Mouse (Mus musculus): ENCODE data around the gene Cldn7. TPM values are rescaled to one million over a fixed set of nuclear protein-coding genes. Genes with fewer than 3 reads are reported as not detected.

Cldn7 gene
- total RNA-seq (2023) = not detected

GRCm38 (mm10) chr11:69964650-69965270 is at the start of gene Cldn7:
TSS of gene Cldn7 (plus strand) at chr11:69964779.

GRCm38 (mm10) chr11:69921114-69922011 is 43.2 kb upstream of the Cldn7 start, which contains the start of gene Eif5a:
TSS of gene Eif5a (minus strand) at chr11:69921958.

GRCm38 (mm10) chr11:69935137-69935879 is 29.3 kb upstream of the Cldn7 start, which contains the start of gene Ybx2:
TSS of gene Ybx2 (plus strand) at chr11:69935796.

GRCm38 (mm10) chr11:69948066-69948762 is 16.4 kb upstream of the Cldn7 start, which contains the start of gene Slc2a4:
TSS of gene Slc2a4 (minus strand) at chr11:69948188.

GRCm38 (mm10) chr11:69981141-69981762 is 16.7 kb downstream of the Cldn7 start, which contains the start of gene Ctdnep1:
TSS of gene Ctdnep1 (plus strand) at chr11:69981156.

GRCm38 (mm10) chr11:69982225-69982624 is 17.6 kb downstream of the Cldn7 start, which contains the start of gene Elp5:
TSS of gene Elp5 (minus strand) at chr11:69982517.

GRCm38 (mm10) chr11:69990850-69991691 is 26.5 kb downstream of the Cldn7 start, which contains the start of gene Gabarap:
TSS of gene Gabarap (plus strand) at chr11:69991143.

DNA sequence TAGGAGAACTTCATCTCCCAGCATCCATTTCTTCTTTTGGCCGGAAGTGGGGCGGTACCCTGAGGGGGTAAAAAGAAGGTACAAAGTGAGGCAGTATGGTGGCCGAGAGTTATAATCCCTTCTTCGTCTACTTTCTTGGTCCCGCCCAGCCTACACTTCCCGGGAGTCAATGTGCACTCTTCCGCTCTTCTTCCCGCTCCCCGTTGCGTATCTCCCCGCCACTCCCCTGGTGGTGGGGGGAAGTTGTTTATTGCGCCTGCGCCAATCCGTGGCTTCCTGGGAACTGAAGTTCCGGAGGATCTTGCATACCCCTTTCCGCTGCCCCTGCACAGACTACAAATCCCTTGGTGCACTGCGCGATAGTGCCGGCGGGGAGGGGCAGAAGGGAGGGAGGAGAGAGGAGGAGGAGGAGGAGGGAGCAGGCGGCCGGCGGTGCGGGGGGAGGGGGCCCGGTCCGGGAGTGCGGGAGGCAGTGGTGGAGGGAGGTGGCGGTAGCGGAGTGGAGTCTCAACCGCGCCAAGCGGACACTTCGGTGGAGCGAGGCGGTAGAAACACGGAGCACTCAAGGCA is 30.9 kb downstream of the Cldn7 start, which contains the start of gene Phf23:
Gene Phf23, plus strand, starts transcription at position 387 of the 570 bp plus-strand sequence.

GRCm38 (mm10) chr11:70000396-70000898 is 35.9 kb downstream of the Cldn7 start, which contains the start of gene Dvl2:
TSS of gene Dvl2 (plus strand) at chr11:70000595.

GRCm38 (mm10) chr11:70014880-70015558 is 50.4 kb downstream of the Cldn7 start, which contains the start of gene Acadvl:
TSS of gene Acadvl (minus strand) at chr11:70015411.

GRCm38 (mm10) chr11:70016669-70017068 is 52.1 kb downstream of the Cldn7 start, which contains the start of gene Dlg4:
TSS of gene Dlg4 (plus strand) at chr11:70016942.

Other genes with a start within 250 kb of the Cldn7 start
- gene Polr2a, start 206.1 kb upstream of the Cldn7 start, total RNA-seq (2023) = 100 to 1,000 TPM; 156 to 172 TPM
- gene Slc35g3, start 202.8 kb upstream of the Cldn7 start, total RNA-seq (2023) = not detected
- gene Zbtb4, start 198.9 kb upstream of the Cldn7 start, total RNA-seq (2023) = 10 to 100 TPM; 46.9 to 48.0 TPM
- gene Chrnb1, start 168.8 kb upstream of the Cldn7 start, total RNA-seq (2023) = 1 to 10 TPM; 3.7 to 4.6 TPM
- gene Fgf11, start 162.9 kb upstream of the Cldn7 start, total RNA-seq (2023) = not detected
- gene Tmem102, start 159.2 kb upstream of the Cldn7 start, total RNA-seq (2023) = not detected
- not detected for gene Gm39566, start 149.5 kb upstream of the Cldn7 start, total RNA-seq (2023)
- not detected for gene Spem2, start 146.3 kb upstream of the Cldn7 start, total RNA-seq (2023)
- not detected for gene Spem1, start 142.6 kb upstream of the Cldn7 start, total RNA-seq (2023)
- 1 to 10 TPM in 1 of 2 experiments, under 1 TPM in 1; 0.95 to 1.3 TPM for gene Nlgn2, start 127.0 kb upstream of the Cldn7 start, total RNA-seq (2023)
- 10 to 100 TPM; 18.6 to 19.6 TPM for gene Tmem256, start 126.3 kb upstream of the Cldn7 start, total RNA-seq (2023)
- 10 to 100 TPM; 13.7 to 17.8 TPM for gene Plscr3, start 118.4 kb upstream of the Cldn7 start, total RNA-seq (2023)
- not detected for gene Tnk1, start 106.0 kb upstream of the Cldn7 start, total RNA-seq (2023)
- not detected for gene Tmem95, start 86.8 kb upstream of the Cldn7 start, total RNA-seq (2023)
- gene Kctd11, start 83.4 kb upstream of the Cldn7 start, total RNA-seq (2023) = 1 to 10 TPM; 1.5 to 2.1 TPM
- 100 to 1,000 TPM; 462 TPM for gene Acap1, start 69.2 kb upstream of the Cldn7 start, total RNA-seq (2023)
- 1 to 10 TPM; 3.5 to 3.6 TPM for gene 2810408A11Rik, start 63.8 kb upstream of the Cldn7 start, total RNA-seq (2023)
- 10 to 100 TPM; 64.4 to 66.0 TPM for gene Neurl4, start 63.7 kb upstream of the Cldn7 start, total RNA-seq (2023)
- gene Gps2, start 50.9 kb upstream of the Cldn7 start, total RNA-seq (2023) = 100 to 1,000 TPM; 132 to 133 TPM
- 100 to 1,000 TPM; 389 to 417 TPM for gene Eif5a, start 42.8 kb upstream of the Cldn7 start, total RNA-seq (2023)
- not detected for gene Ybx2, start 29.0 kb upstream of the Cldn7 start, total RNA-seq (2023)
- not detected for gene Slc2a4, start 16.6 kb upstream of the Cldn7 start, total RNA-seq (2023)
- 100 to 1,000 TPM; 113 to 123 TPM for gene Ctdnep1, start 16.4 kb downstream of the Cldn7 start, total RNA-seq (2023)
- gene Elp5, start 17.7 kb downstream of the Cldn7 start, total RNA-seq (2023) = 10 to 100 TPM; 36.1 to 48.5 TPM
- 100 to 1,000 TPM; 182 to 187 TPM for gene Gabarap, start 26.4 kb downstream of the Cldn7 start, total RNA-seq (2023)
- gene Phf23, start 31.0 kb downstream of the Cldn7 start, total RNA-seq (2023) = 10 to 100 TPM; 64.4 to 67.2 TPM
- gene Dvl2, start 35.8 kb downstream of the Cldn7 start, total RNA-seq (2023) = 10 to 100 TPM; 40.8 to 42.1 TPM
- gene Acadvl, start 50.6 kb downstream of the Cldn7 start, total RNA-seq (2023) = 10 to 100 TPM; 62.0 to 75.3 TPM
- gene Dlg4, start 52.2 kb downstream of the Cldn7 start, total RNA-seq (2023) = 10 to 100 TPM; 36.4 to 38.1 TPM
- gene Asgr1, start 89.3 kb downstream of the Cldn7 start, total RNA-seq (2023) = not detected
- gene Asgr2, start 127.9 kb downstream of the Cldn7 start, total RNA-seq (2023) = not detected
- gene Mgl2, start 165.6 kb downstream of the Cldn7 start, total RNA-seq (2023) = not detected
- under 1 TPM in 1 of 2 experiments, not detected in 1; 0.99 TPM for gene Clec10a, start 191.4 kb downstream of the Cldn7 start, total RNA-seq (2023)
- not detected for gene Slc16a11, start 248.0 kb downstream of the Cldn7 start, total RNA-seq (2023)